Mouse (Mus musculus) liver, embryonic 16.5 days (tissue): ENCODE measurements around the gene Cdc123. TPM values are rescaled to one million over a fixed set of nuclear protein-coding genes. Genes with fewer than 3 reads are reported as not detected.

ENCODE experiments used
- ATAC-seq: fragments of 200-750 bp; cut with Nextera tagmentation; 2 replicates; pipeline ENCODE4 v1.8.0; 2017; ENCODE audit warnings: low read depth, mild to moderate bottlenecking, moderate number of reproducible peaks, moderate library complexity
- H3K27ac ChIP-seq: fragments of 300-500 bp; sonication (generic); 2 replicates; pipeline ENCODE4 v1.5.1; 2014; ENCODE audit warnings: mild to moderate bottlenecking, low read length
- H3K27me3 ChIP-seq: fragments of 300-500 bp; sonication (generic); 2 replicates; pipeline ENCODE4 v1.6.1; 2014; ENCODE audit warnings: low read depth, low read length, mixed read lengths; ENCODE audit not compliant: control insufficient read depth, insufficient read depth
- H3K36me3 ChIP-seq: fragments of 300-500 bp; sonication (generic); 2 replicates; pipeline ENCODE4 v1.6.1; 2014; ENCODE audit warnings: mild to moderate bottlenecking; ENCODE audit not compliant: control insufficient read depth, insufficient read depth
- H3K4me1 ChIP-seq: fragments of 300-500 bp; sonication (generic); 2 replicates; pipeline ENCODE4 v1.6.1; 2014; ENCODE audit warnings: low read depth, low read length, mixed read lengths; ENCODE audit not compliant: control insufficient read depth
- H3K4me2 ChIP-seq: fragments of 300-500 bp; sonication (generic); 2 replicates; pipeline ENCODE4 v1.6.1; 2014; ENCODE audit warnings: low read depth, low read length, mixed read lengths
- H3K4me3 ChIP-seq: fragments of 300-500 bp; sonication (generic); 2 replicates; pipeline ENCODE4 v1.5.1; 2014; ENCODE audit warnings: low read depth, mild to moderate bottlenecking, low read length
- H3K9ac ChIP-seq: fragments of 300-500 bp; sonication (generic); 2 replicates; pipeline ENCODE4 v1.6.1; 2014; ENCODE audit warnings: low read depth, low read length
- H3K9me3 ChIP-seq: fragments of 300-500 bp; sonication (generic); replicated peaks from 2 replicates; pipeline ENCODE4 v1.6.1; 2016; ENCODE audit warnings: low read length; ENCODE audit not compliant: control insufficient read depth
- WGBS: fragments of 180-500 bp; shearing (Covaris S2); extraction: QIAGEN DNeasy Blood & Tissue Kit; methylation state at CpG from one replicate; pipeline ENCODE4 v1.1.7; 2014; ENCODE audit not compliant: insufficient replicate concordance; 5-methylcytosine and 5-hydroxymethylcytosine counted together
- polyA plus RNA-seq: library from polyadenylated mRNA; unstranded; fragments of >200 nt; fragmentation: Nextera tagmentation; extraction: Ambion mirVana; gene quantifications from 2 replicates; pipeline ENCODE4 v1.2.1, GENCODE M21; 2015

Gene Cdc123
- polyA plus RNA-seq, 1 experiment from 2014 or later: 116 TPM

DNA sequence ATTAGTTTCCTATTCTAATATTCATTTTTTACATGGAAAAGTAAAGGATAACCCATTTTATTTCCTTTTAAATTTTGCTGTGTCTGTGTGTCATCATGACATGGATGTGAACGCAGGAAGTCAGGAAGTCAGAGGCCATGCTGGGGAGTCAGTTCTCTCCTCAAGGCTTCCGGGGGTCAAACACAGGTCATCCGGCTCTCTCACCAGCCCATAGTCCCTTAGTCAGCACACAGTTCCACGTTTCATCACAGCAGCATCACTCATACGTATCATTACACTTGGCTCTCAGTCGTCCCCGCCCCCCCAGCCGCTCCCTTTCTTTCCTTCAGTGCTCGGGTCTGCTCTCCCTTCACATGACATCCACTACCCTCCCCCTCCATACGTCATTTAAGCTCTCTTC lies 51.2 kb downstream of the Cdc123 start:
- no peak for ATAC-seq
- Histone ChIP-seq H3K27ac (no peak overlapping the region), H3K9me3 (no peaks in the 10 kb centered on the region), H3K4me3 (no peak overlapping the region), H3K4me2 (no peak overlapping the region), H3K36me3 (peaks cover 24% of the 10 kb centered on the region), H3K9ac (no peak overlapping the region), H3K4me1 (no peaks in the 10 kb centered on the region), H3K27me3 (no peaks in the 10 kb centered on the region)
- 75% methylated on average over 10 of the region's 10 CpGs for WGBS

DNA sequence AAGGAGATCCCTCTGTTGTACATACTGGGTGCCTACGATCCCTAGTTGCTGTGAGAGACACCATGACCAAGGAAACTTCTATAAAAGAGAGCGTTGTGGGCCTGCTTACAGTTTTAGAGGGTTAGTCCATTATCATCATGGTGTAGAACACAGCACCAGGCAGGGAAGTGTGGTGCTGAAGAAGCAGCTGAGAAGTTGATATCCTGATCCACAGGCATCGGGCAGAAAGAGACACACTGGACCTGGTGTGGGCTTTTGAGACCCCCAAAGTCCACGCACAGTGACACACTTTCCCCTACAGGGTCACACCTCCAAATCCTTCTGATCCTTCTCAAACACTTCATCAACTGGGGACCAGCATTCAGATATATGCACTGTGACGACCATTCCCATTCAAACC lies 52.9 kb downstream of the Cdc123 start:
- ATAC-seq: no peak

DNA sequence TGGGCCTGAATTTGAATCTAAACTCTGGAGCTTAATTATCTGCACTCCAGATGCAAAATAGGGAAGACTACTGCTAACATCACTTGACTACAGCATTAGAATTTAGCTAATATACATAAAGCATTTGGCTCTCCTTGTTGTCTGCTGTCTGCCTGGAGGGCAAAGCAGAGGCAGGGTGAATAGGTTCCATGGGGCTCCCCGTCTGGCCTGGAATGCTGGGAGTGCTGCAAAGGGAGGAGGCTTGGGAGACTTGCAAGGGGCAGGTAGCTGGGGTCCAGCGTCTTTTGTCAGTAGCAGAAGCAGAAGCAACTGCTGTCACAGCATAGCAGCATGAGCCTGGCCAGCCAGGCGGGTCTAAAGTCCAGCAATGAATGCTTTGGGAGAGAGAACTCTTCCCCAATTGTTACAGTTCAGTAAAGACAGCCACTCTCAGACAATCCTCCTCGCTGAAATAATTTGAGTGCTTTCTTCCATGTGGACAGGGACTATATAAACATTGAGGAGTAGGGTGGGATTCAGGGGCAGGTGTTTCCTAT lies 55.3 kb downstream of the Cdc123 start:
- no peak overlapping the region for H3K4me2 ChIP-seq
- H3K4me3 ChIP-seq: no peak overlapping the region
- no peak overlapping the region for H3K9ac ChIP-seq
- H3K9me3 ChIP-seq: no peaks in the 10 kb centered on the region
- H3K36me3 ChIP-seq: peaks cover 10% of the 10 kb centered on the region
- no peak overlapping the region for H3K27ac ChIP-seq
- no peaks in the 10 kb centered on the region for H3K4me1 ChIP-seq
- ATAC-seq: no peak; the same call in 1 of the 2 replicates
- no peaks in the 10 kb centered on the region for H3K27me3 ChIP-seq
- 34% methylated on average over 4 of the region's 4 CpGs for WGBS

More for the DNA sequence above, 52.9 kb downstream of the Cdc123 start:
- WGBS: 76% methylated on average over 5 of the region's 5 CpGs
- H3K27ac ChIP-seq: no peak overlapping the region
- no peaks in the 10 kb centered on the region for H3K27me3 ChIP-seq
- no peak overlapping the region for H3K4me2 ChIP-seq
- H3K9me3 ChIP-seq: no peaks in the 10 kb centered on the region
- H3K36me3 ChIP-seq: peaks cover 24% of the 10 kb centered on the region
- no peak overlapping the region for H3K9ac ChIP-seq
- no peak overlapping the region for H3K4me3 ChIP-seq
- H3K4me1 ChIP-seq: no peaks in the 10 kb centered on the region

DNA sequence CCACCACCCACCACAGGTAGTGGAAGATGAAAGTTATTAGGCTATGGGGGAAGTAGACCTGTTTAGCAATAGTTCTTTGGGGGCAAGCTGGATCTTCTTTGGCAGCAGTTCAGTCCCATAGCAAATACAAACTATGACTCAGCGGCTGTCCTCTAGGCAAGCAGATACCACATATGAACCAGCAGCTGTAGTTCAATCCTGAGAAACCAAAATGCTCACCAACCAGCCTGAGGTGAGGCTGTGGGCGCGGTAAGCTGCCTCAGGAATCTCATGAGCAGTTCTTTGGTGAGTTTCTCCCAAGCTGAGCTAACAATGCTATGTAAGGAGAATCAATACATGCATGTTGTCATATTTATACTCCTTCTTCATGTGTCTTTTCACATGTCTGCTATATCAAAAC lies 57.6 kb downstream of the Cdc123 start:
- Histone ChIP-seq H3K9me3 (no peaks in the 10 kb centered on the region), H3K4me1 (no peaks in the 10 kb centered on the region), H3K4me2 (no peak overlapping the region), H3K27ac (no peak overlapping the region), H3K9ac (no peak overlapping the region), H3K4me3 (no peak overlapping the region), H3K27me3 (no peaks in the 10 kb centered on the region), H3K36me3 (no peaks in the 10 kb centered on the region)
- no peak for ATAC-seq
- 66% methylated on average over 3 of the region's 3 CpGs for WGBS

DNA sequence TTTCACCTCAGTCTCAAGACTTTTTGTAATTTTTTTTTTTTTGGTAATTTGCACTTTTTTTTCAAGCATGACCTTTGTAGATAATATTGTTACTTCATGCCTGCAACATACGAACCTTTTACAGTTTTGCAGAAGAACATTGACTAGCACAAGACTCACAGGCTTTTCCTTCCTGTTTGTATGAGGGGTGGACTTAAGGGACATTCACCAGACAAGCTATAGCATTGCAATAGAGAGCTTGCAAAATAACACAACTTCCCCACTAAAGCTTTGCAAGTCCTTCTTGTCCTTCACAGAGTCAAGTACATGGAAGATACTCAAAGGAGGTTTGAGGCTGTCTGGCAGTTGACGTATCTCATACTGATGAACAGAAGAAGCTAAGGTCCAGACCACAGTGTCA lies 72.5 kb downstream of the Cdc123 start:
- Histone ChIP-seq H3K4me1 (no peaks in the 10 kb centered on the region), H3K36me3 (no peaks in the 10 kb centered on the region), H3K4me2 (no peak overlapping the region), H3K9me3 (no peaks in the 10 kb centered on the region), H3K27ac (no peak overlapping the region), H3K9ac (no peak overlapping the region), H3K4me3 (no peak overlapping the region), H3K27me3 (no peaks in the 10 kb centered on the region)
- peak; percentile 13; the same call in 1 of the 2 replicates for ATAC-seq
- WGBS: 38% methylated on average over 2 of the region's 2 CpGs

DNA sequence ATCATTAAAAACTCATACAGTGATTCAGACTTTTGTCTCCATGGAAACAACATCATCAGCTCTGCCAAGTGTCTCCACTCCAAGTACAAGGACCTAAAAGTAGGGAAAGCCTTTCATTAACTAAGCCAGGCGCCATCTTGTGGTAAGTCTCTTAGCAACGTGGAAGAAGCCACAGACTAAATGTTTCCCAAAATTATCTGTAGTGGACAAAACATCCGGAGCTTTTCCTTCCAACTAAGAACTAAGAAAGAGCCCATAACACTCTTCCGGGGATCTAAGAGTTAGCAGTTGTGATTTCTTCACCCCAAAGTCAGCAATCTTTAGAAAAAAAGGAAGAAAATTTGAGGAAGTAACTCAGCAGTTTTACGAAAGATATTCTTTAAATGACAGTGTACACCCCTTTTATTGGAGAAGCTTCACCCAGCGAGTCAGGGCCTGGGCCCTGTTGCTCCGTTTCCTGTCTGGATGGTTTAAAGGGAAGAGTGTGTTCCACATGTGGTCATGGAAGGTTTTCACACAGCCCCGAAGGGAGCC lies 74.2 kb downstream of the Cdc123 start:
- WGBS: 16% methylated on average over 8 of the region's 8 CpGs
- peak; percentile 48; the same call in 1 of the 2 replicates for ATAC-seq
- Histone ChIP-seq H3K36me3 (no peaks in the 10 kb centered on the region), H3K4me3 (no peak overlapping the region), H3K27ac (peak overlapping the region; percentile 31; the same call in 1 of the 2 replicates), H3K4me1 (no peaks in the 10 kb centered on the region), H3K9ac (no peak overlapping the region), H3K9me3 (no peaks in the 10 kb centered on the region), H3K4me2 (no peak overlapping the region), H3K27me3 (no peaks in the 10 kb centered on the region)

DNA sequence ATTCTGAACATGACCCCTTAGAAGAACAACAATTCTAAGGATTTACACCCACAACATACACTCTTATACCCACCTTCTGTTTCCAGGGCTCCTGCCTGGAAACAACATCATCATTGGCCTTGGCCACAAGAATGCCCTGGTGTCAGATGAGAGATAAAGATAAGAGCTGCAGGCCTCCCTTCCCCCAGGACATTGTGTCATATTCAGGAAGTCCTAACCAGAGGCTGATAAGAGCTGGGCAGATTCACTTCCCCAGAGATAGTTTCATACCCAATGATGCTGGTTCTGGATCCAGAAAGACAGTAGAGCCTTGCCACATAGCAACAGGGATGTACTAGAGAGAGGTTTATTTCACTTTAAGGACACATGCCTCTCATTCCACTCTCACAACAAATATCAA lies 75.3 kb downstream of the Cdc123 start:
- Histone ChIP-seq H3K9me3 (no peaks in the 10 kb centered on the region), H3K36me3 (no peaks in the 10 kb centered on the region), H3K4me1 (no peaks in the 10 kb centered on the region), H3K4me3 (no peak overlapping the region), H3K9ac (no peak overlapping the region), H3K27ac (no peak overlapping the region), H3K27me3 (no peaks in the 10 kb centered on the region), H3K4me2 (no peak overlapping the region)
- no peak for ATAC-seq

DNA sequence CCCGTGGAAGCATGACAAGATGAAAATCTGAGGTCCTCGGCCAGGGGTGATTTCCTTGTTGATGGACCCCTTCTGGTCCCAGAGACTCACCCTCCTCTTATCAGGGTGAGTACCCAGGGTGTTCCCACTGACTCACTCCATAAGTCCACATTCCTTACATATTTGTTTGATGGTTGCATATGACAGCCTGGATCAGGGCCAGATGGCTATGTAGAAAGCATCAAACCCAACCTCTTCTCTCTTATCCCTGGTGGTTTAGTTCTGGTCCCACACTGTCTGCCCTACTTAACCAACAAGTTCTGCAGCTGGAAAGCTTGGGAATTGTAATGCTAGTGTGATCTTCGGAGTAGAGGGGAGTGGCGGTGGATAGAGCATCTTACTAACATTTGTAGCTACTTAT lies 76.0 kb downstream of the Cdc123 start:
- no peak for ATAC-seq
- Histone ChIP-seq H3K36me3 (no peaks in the 10 kb centered on the region), H3K27ac (no peak overlapping the region), H3K4me1 (no peaks in the 10 kb centered on the region), H3K4me2 (no peak overlapping the region), H3K4me3 (no peak overlapping the region), H3K9me3 (no peaks in the 10 kb centered on the region), H3K9ac (no peak overlapping the region), H3K27me3 (no peaks in the 10 kb centered on the region)
- 64% methylated on average over 4 of the region's 4 CpGs for WGBS

DNA sequence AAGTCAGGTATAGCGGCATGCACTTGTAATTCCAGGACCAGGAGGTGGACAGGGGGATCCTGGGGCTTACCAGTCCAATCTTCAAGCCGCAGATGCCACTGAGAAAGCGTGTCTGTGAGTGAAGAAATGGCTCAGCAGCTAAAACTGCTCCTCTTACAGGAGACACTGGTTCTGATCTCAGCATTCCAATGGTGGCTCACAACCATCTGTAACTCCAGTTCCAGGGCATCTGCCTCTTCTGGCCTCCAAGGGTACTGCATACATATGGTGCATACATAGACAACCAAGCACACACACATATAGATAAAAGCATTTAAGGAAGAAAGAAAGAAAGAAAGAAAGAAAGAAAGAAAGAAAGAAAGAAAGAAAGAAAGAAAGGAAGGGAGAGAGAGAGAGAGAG lies 82.9 kb downstream of the Cdc123 start:
- H3K27me3 ChIP-seq: no peaks in the 10 kb centered on the region
- no peaks in the 10 kb centered on the region for H3K36me3 ChIP-seq
- ATAC-seq: no peak
- no peaks in the 10 kb centered on the region for H3K9me3 ChIP-seq
- no peaks in the 10 kb centered on the region for H3K4me1 ChIP-seq
- 67% methylated on average over 3 of the region's 3 CpGs for WGBS
- H3K4me3 ChIP-seq: no peak overlapping the region
- H3K27ac ChIP-seq: no peak overlapping the region
- H3K4me2 ChIP-seq: no peak overlapping the region
- H3K9ac ChIP-seq: no peak overlapping the region
